Mouse (Mus musculus): ENCODE measurements around the gene 1700001O22Rik.

DNA sequence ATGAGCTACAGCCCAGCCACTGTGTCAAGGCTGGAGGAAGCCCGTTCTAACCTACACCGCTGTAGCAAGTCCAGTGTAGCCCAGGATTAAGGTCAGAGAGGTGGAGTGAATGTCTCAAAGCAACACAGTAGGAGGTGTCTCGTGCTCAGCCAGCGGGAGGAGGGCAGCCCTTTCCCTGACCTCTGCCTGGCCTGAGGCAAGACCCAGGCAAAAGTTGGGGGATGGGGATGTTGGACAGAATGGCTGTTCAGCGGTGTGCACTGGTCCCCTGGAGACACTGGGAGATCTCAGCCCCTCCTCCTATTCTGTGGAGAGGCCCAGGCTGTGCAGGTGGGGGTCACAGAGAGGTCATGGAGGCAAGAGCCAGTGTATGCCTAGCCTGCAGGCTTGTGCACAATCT lies 24.2 kb downstream of the 1700001O22Rik start:
- TF ChIP-seq CTCF (IDR thresholded peaks at IDR 0.05; ENCODE audit: borderline replicate concordance, insufficient read depth, low read depth, low read length) (no peak), POLR2A (IDR thresholded peaks at IDR 0.05; ENCODE audit: borderline replicate concordance, insufficient read depth, low read length) (no peak)
